Mouse (Mus musculus) thymus, postnatal 4 days (tissue): ENCODE results near the gene Rps18.
"Not testable (repeated sequence)": the region's sequence is repeated elsewhere in the genome, so short reads cannot be mapped to it uniquely, and the experiment has no call there.

Experiments
- DNase-seq: peaks from one replicate; pipeline ENCODE4 v3.0.0; 2021

Gene Rps18

DNA sequence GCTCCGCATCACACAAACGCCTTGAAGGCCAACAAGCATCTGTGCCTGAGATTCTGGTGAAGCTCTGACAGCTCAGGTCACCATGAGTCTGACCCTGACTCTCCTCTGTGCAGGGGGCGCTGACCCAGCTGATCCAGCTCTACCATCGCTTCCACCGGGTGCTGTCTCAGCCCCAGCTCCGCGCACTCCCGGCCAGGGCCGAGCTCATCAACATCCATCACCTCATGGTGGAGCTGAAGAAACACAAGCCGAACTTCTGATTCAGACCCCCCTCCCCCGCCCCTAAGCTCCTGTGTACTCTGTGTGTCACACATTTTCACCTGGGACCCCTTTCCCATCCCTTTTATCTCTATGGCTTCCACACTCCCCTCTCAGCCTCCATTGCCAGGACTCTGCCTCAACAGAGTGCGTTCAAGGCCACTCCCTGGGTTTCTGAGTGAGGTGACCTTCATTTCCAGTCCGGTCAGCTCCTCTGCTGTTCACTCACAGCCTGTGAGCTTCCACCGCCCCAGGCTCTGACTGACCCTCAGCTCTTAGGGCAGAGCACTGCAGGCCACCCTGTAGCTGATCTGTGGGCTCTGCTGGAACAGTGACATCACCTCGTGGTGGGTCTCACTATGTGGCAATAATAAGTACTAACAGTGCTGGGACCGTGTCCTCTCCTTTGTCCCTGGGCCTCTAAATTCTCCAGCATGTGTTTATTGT is 10.2 kb upstream of the Rps18 start:
- no peak for DNase-seq

DNA sequence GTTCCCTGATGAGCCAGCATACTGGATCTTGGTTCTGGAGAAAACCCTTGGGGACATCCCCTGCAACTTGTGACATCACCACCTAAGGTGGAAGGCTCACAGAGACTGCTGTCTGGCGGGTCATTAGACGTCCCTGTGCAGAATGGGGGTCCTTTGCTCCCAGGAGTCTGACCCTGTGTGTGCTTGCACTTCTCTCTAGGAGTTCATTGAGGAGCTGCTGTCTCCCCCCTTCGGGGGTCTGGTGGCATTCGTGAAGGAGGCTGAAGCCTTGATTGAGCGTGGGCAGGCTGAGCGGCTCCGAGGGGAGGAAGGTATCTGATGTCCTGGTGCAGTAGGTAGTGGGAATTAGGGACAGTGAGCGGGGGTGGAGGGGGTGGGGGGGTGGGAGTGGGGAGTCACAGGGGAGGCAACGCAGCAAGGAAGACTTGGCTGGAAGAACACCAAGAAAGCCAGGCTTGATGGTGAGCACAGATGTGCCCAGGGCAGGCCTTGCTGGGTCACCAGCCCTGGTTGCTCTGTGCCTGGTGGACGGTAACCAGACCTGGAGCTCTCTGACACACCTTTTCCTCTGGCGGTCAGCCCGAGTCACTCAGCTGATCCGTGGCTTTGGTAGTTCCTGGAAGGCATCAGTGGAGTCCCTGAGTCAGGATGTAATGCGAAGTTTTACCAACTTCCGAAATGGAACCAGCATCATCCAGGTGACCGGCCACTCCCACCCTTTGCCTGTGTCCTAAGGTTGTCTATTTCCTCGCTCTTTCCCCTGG is 9.5 kb upstream of the Rps18 start:
- DNase-seq: no peak

DNA sequence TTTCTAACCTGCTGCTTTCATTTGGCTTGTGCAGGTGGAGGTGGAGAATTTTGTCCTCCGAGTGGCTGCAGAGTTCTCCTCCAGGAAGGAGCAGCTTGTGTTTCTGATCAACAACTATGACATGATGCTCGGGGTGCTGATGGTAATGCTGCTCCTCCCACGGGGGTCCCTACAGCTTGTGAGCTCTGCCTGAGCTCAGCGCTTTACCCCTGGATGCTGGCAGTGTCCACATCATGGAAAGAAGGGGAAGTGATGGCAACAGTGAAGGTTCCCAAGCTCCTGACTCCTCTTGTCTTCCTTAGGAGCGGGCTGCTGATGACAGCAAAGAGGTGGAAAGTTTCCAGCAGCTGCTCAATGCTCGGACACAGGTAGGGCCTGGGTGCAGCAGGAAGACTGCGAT is 7.1 kb upstream of the Rps18 start:
- no peak for DNase-seq

DNA sequence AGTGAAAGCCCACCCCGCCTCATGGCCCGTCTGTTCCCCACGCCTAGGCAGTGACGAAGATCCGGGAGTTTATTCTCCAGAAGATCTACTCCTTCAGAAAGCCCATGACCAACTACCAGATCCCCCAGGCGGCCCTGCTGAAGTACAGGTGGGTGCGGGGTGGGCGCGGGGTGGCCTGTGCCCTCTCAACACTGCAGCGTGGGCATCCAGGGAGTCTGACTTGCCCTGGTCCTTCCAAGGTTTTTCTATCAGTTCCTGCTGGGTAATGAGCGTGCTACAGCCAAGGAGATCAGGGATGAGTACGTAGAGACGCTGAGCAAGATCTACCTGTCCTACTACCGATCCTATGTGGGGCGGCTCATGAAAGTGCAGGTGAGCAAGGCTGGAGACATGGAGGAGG is 4.1 kb upstream of the Rps18 start:
- DNase-seq: no peak

DNA sequence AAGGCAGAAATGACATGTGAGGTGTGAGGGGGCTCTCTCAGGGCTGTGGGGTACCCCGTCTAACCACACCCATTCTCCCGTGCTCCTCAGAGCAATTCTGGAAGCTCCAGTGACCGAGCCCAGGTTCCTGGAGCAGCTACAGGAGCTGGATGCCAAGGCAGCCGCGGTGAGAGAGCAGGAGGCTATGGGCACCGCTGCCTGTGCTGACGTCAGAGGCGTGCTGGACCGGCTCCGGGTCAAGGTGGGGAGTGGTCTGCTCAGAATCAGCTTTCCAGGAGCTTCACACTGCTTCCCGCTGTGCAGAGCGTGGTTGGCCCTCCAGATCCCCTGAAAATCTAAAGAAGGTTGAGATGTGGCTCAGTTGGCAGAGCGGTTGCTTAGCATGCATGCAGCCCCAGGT is 3.3 kb upstream of the Rps18 start:
- no peak for DNase-seq

DNA sequence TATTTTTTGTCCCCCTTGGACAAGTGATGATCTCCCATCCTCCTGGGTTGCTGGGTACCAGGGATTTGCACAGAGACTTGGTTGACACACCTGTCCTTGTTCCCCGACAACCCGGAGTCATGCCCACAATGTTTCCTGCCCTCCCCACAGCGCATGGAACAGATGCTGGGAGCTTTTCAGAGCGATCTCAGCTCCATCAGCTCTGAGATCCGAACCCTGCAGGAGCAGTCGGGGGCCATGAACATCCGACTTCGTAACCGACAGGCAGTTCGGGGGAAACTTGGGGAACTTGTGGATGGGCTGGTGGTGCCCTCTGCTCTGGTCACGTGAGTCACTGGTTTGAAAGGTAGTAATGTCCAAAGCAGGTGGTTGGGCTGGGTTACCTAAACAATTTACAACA is 2.6 kb upstream of the Rps18 start:
- DNase-seq: no peak

DNA sequence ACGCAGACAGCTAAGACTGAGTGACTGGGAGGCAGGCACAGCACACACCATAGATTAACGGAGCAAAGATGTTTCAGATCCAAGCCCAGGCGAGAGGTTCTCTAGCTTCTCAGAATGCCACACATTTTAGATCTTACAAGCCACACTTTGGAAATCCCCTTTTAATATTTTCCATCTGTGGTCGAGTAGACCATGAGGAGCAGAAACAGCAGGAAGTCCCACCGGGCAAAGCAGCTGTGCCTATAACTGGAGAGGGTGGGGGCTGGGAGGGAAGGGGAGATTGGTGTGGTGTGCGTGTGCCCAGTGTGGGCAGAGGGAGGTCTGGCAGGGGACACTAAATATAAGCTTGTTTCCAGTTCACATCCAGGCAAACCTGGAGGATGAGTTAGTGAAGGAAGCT is 1.7 kb upstream of the Rps18 start:
- DNase-seq: no peak

DNA sequence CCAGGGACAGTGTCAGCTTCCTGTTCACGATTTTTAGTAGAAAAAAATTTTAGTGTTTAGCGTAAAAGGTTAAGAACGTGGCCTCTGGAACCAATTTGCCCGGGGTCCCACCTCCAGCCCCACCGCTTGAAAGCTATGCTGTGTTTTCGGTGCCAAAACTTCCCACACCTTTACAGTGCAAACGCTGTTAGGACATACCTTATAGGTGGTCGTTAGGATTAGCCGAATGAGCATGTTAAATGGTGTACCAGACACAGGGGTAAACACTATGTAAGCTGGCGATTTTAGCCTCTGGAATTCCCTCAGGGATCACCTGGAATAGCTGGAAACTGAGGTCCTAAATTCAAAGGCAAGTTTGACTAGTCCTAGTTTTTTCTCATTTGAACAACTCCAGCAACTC is 535 bp upstream of the Rps18 start:
- no peak for DNase-seq

DNA sequence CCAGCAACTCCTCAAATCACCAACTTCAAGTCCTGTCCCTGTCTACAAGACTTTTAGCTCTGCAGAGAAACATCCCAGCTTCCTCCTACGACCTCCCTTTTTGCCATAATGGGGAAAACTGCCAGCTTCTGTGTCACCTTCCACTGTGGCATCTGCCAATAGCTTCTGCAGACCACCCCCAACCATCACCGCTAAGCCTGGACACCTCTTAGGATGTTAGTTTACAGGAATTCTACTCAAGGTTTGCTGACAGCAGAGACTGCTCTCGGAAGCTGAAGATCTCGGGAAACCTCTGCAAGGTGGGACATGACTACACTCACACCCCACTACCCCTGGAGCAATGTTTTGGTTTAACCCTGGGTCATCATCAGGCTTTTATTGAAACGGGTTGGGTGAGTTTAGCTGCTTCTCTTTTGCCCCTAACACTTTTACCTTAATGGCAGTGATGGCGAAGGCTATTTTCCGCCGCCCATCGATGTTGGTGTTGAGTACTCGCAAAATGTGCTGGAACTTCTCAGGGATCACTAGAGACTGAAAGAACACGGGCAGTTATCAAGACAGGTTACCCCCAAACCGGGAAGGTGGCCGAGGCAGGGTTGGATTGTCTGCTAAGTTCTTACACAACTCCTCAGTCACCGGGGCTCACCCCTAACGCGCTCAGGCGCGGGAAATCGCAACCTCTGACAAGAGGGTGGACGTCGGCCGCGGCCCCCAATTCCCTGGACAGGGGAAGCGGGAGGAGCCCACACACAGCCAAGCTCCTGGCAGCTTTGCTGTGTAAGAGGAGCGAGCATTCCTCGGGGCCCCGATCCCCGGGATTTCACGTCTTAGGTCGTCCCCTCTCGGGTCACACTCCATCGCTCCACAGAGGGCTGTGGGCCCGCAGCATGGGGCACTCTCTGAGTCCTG is 901 bp downstream of the Rps18 start:
- peak; percentile 69 for DNase-seq

DNA sequence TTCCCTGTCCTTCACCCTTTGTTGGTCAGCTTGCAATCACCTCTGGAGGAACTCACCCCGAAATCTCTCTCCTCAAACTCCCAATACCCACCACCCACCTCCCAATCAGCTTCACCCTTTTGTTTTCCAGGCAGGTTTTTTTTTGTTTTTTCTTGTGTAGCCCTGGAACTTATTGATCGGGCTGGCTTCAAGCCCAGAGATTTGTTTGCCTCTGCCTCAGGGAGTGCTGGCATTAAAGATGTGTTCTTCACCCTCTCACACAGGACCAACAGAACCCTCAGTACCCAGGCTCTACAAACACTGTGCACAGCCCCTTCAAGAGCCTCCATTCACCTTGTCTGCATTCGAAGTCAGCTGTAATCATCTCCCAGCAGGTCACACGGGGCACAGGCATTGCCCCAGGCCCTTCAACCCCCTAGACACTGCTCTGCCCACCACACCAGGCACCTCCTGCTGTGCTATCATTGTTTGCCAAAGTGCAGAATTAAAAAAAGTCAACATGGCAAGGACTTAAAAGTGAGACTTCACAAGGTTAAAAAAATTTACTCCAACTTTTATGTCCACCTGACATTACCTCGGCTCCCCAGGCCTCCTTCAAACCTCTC is 1.7 kb downstream of the Rps18 start:
- no peak for DNase-seq

DNA sequence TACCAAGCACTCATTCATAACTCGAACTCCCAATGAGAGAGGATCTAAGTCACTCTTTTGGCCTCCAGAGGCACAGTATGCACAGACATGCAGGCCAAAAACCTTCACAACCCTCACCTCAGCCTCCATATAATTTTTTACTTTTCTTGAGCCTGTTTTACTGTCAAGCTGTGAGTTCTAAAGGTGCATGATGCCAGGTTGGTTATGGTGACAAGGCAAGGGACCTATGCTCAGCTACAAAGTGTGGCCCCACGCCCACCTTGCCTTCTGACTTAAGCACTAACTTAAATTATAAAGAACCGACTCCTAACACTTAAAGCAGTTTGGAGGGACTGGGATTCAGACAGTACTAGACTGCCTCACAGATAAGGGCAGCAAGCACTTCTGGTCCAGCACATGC is 2.5 kb downstream of the Rps18 start:
- no peak for DNase-seq

DNA sequence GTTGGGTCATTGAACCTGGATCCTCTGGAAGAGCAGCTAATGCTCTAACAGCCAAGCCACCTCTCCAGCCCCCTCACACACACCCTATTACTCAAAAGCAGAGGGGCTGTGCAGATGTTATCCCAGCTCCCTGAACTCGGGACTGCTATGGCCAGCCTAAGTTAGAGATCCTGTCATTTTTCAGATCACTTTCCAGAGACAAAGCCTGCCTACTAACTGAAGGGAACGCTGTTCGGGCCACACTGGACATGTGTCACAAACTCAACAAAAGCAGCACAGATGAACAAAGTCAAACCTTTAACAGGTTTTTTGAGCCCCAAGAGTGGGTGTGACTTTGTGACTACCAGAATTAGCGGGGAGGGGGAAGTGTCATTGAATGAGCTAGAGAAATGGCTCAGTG is 2.9 kb downstream of the Rps18 start:
- no peak for DNase-seq

DNA sequence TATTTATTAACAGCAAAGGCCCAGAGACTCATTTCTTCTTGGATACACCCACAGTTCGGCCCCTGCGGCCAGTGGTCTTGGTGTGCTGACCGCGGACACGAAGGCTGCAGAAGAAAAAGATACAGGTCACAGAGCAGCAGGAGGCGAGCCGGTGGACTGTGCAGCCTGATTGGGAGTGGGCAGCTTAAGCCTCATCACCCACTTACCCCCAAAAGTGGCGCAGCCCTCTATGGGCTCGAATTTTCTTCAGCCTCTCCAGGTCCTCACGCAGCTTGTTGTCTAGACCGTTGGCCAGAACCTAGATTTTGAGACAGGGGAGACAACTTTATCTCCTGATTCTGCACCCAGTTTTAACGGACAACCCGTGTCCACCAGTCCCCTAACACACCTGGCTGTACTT is 3.8 kb downstream of the Rps18 start:
- not testable (repeated sequence) for DNase-seq

DNA sequence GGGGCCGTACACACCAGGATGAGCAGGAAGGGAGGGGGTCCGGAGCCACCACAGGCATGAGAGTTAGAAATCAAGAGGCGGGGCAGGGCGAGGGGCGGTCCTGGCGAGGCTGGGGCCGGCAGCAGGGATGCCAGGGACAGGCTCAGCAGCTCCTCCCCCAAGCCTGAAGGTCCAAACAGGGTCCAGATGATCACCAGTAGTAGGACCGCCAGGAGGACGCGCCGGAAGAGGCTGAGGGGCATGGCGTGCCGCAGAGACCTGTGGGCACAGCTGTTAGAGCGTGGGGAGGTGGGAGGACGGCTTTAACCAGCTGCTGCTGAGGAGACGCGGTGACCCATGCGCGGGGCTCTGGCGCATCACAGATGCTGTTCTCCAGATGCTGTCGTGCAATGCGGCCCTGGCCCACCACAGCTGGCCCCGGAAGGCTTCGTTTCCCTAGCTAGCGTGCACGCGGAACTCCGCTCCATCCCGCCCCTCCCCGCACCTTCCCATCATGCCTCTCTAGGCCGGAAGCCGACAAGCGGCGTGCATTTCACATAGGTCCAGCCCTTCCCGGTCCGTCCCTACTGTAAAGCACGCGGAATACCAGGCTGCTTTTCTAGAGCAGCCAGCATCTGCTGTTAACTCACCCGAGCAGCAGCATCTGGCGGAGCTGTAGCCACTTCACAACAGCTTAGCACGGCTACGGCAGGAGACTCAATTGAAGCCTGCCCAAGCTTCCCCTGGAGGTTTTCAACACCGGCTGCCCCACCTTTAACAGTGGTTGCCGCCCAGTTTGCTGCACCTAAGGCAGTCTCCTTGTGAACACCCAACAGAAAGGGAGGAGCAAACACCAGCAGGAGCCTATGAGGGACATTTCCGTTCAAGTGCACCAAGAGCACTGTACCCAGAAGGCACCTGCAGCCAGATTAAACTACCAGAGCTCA is 4.5 kb downstream of the Rps18 start, which contains the start of gene B3galt4:
Gene B3galt4, minus strand, starts transcription at position 468 of the 926 bp plus-strand sequence.
- DNase-seq: peak; percentile 85

DNA sequence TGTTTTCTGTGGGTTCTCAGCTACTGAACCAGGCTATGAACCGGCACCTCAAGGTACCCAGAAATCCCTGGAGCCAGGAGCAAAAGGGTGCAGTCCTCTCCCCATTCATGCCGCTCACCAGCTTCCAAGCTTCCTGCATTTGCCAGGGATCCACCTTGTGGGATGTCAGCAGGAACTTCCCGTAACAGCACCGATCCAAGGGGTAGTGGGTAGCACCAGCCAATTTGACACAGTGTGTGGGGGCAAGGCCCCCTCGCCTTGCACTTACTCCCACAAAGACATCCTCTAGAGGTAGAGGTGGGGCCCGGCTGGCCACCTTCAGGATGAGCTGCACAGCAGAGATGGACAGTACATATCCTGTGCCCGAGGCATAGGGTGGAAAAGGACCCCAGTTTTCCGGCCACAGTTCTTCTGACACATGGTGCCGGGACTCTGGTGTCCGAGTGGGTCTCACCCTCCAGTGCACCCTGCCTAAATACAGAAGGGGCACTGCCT is 5.6 kb downstream of the Rps18 start:
- no peak for DNase-seq

DNA sequence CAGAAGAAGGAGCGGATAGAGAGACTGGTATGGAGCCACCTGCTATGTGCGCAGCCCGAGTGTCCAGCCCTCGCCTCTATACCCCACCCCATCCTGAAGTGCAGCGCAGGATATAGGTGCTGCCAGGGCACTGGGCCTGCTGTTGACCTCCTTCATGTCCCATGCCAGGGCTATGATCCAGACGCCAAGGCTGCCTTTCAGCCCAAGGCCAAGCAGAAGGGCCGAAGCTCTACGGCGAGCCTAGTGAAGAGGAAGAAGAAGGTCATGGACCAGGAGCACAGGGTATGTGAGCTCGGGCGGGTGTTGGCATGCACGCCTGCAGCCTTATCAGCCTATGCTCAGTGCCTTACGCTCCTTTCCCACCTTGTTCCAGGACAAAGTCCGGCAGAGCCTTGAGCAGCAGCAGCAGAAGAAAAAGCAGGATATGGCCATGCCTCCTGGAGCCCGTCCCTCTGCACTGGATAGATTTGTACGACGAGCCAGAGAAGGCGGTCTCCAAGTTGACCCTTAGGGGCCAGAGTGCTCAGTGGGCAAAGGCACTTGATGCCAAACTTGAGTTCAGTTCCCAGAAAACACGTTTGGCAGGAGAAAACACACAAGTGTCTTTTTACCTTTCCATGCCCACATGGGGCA is 6.8 kb downstream of the Rps18 start:
- DNase-seq: no peak

DNA sequence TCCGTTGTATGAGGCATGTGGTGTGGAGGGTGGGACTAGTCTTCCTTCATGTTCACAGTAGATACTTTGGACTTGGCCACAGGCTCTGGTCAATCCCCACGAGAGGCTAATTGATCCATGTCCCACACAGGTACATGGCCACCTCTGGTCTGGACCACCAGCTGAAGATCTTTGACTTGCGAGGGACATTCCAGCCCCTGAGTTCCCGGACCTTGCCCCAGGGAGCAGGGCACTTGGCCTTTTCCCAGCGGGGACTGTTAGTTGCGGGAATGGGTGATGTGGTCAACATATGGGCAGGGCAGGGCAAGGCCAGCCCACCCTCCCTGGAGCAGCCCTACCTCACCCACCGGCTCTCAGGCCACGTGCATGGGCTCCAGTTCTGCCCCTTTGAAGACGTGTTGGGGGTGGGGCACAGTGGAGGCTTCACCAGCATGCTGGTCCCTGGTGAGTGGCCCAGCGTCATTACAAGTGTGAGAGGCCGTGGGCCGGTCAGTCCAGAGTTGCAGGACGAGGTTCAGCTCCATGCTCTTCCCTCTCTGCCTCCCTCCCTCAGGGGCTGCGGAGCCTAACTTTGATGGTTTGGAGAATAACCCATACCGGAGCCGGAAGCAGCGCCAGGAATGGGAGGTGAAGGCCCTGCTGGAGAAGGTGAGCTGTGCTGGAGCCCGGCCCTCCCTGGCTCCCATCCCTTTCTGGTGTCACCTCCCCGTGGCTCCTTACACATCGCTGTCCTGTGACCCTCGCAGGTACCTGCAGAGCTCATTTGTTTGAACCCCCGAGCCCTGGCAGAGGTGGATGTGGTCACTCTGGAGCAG is 7.5 kb downstream of the Rps18 start:
- peak; percentile 43 for DNase-seq

DNA sequence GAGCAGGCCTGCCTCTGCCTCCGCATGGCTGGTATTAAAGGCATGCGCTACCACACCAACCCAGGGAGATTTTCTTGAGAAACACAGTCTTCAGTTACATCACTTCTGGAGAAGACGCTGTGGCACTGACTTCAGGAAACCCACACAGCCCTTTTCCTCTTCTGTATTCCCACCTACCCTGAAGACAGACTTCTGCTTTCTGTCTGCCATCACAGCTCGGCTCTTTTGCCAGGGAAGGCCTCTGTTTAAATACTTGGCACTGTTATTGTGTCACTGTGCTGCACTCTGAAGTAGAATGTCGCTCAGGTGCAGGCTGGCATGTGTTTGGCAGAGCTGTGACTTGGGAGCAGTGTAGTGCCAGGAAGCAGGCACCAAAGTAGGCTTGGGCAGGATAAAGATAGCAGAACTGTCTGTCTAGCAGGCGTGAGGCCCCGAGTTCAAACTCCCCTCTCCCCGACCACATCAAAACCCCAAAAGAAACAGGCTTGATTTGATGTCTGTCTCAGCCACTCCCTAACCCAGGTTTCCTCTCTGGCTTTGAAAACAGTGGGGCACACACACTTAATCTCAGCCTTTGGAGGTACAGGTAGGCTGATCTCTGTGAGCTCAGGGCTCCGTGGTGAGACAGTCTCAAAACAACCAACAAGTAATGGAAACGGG is 8.2 kb downstream of the Rps18 start:
- peak; percentile 50 for DNase-seq

DNA sequence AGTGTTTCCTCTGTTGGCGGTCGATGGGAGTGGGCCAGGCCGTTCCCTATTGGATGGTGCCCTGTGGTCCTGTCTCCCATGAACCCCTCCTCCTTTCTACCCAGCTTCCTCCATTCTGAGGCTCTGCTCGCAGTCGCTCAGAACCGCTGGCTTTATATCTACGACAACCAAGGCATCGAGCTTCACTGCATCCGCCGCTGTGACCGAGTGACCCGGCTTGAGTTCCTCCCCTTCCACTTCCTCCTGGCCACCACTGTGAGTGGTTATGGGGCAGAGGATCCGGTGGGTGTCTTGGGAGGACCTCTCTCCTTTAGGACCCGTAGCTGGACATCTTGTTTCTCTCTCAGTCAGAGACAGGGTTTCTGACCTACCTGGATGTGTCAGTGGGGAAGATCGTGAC is 12.3 kb downstream of the Rps18 start:
- DNase-seq: no peak

DNA sequence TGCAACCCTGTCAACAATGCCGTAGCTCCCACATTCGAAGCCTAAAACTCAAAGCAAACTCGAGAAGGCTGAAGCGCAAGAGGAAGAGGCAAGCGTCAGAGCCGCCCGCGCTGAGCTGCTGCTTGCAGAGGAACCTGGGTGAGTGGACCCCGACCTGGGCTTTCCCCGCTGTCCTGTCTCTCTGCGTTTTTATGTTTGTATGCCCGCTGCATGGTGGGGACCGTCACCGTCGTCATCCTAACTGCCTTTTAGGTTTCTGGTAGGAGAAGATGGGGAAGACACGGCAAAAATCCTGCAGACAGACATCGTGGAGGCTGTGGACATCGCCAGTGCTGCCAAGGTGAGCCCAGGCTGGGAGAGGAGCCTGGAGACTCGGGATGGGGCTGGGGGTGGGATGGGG is 14.4 kb downstream of the Rps18 start:
- DNase-seq: peak; percentile 41
